Mouse (Mus musculus): ENCODE results near the gene Ttyh3.

GRCm38 (mm10) chr5:140614141-140614540, 34.7 kb downstream of the Ttyh3 start:
- TF ChIP-seq FLI1 (IDR thresholded peaks at IDR 0.05; ENCODE audit: low read length) (no peak), GATA1 (IDR thresholded peaks at IDR 0.05; ENCODE audit: borderline replicate concordance, low read length) (no peak)
